Mouse (Mus musculus) c-Kit-negative CD71-positive TER-119-positive erythroid progenitor cells, embryonic 14.5 days (primary cell): ENCODE measurements around the gene Timm17b.

Experiments used
- DNase-seq: peaks from one replicate; pipeline ENCODE4 v3.0.0-alpha.2; 2013; ENCODE audit warnings: low read depth, low spot score

Timm17b gene

GRCm38 (mm10) chrX:7919601-7920383 lies 20.6 kb downstream of the Timm17b start, which contains the start of gene Pcsk1n:
TSS of gene Pcsk1n (plus strand) at chrX:7919822.
- DNase-seq = no peak

DNA sequence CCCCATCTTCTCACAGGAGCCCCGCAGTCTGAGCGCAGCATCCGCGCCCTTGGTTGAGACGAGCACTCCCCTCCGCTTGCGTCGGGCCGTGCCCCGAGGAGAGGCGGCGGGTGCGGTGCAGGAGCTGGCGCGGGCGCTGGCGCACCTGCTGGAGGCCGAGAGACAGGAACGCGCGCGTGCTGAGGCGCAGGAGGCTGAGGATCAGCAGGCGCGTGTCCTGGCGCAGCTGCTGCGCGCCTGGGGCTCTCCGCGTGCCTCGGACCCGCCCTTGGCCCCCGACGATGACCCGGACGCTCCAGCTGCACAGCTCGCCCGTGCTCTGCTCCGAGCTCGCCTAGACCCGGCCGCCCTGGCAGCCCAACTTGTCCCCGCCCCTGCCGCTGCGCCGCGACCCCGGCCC lies 22.9 kb downstream of the Timm17b start:
- no peak for DNase-seq

GRCm38 (mm10) chrX:7926266-7926665 lies 27.1 kb downstream of the Timm17b start:
- DNase-seq = no peak

DNA sequence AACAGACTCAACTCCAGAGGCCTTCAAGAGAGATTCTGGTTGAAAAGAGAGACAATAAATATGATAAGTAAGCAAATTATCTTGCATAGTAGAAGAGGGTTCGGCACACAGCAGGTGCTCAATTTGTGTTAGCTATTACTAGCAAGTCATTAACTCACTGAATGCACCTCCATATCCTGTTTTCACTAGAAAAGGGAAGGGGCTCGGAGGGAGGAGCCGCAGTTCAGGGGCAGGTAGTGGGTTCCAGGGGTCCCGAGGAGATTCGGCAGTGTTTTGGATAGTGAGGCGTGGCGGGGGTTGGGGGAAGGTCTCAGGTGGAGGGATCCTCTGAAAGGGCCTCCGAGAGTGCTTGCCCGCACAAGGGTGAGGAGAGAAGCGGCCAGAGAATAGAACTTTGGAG lies 28.0 kb downstream of the Timm17b start:
- no peak for DNase-seq

- no peak for DNase-seq
These were observed 29.2 kb downstream of the Timm17b start, which contains the start of gene Eras for GRCm38 (mm10) chrX:7928270-7928790. TSS of gene Eras (minus strand) at chrX:7928607.

- DNase-seq = no peak
These were observed 37.7 kb downstream of the Timm17b start for GRCm38 (mm10) chrX:7936874-7937273.

GRCm38 (mm10) chrX:7937667-7938066 lies 38.5 kb downstream of the Timm17b start:
- no peak for DNase-seq

DNA sequence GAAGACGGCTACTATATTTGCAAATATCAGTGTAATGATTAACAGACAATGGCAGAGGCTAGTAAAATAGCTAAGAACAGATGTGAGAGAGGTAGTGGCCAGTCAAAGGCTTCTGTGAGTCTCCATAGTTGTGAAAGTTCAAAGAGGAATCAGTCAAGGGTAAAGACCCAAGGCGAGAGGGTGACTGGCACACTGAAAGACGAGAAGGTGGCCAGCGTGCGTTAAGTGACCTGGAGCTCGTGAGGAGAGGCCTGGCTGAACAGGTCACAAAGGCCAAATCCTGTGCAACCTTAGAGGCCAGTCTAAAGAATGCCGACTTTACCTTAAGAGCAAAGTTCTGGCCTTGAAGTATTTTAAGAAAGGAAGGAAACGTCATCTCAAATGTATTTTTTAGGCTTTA lies 46.5 kb downstream of the Timm17b start:
- DNase-seq = no peak

- no peak for DNase-seq
These were observed 48.1 kb downstream of the Timm17b start, which contains the start of gene Hdac6 for GRCm38 (mm10) chrX:7947108-7947899. TSS of gene Hdac6 (minus strand) at chrX:7947889.

DNA sequence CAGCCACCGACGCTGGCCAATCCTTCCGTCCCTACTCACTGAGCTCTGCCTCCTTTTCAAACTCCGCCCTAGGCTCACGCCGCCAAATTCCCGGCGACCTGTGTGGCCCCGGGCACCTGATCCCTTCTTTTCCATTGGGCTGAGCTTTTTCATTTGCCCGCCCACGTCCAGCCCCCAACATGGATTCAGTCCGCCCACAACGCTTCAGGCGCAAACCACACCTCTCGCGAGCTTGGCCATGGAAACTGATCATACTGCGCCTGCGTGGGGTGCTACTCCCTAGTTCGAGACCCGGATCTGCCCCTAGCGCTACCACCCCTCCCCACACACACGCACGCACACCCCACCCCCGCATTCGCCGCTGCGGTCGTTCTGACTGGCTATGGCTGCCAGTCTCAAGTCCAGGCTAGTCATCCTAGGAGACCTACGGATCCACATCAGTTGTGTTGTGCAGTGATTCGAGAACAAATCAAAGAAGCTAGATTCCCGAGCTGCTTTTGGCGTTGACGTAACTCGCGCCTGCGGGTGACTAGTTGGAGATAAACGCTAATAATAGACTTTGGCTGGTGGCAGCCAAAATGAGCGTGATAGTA lies 48.8 kb downstream of the Timm17b start:
- DNase-seq = peak; percentile 81

GRCm38 (mm10) chrX:7950091-7950490 lies 50.9 kb downstream of the Timm17b start:
- DNase-seq = no peak
